Mouse (Mus musculus) liver, postnatal 0 days (tissue): ENCODE measurements around the gene Chd2.

Experiments used
- CTCF ChIP-seq: sonication (generic); IDR thresholded peaks from 2 replicates; pipeline ENCODE4 v1.5.1; 2016; ENCODE audit warnings: antibody characterized with exemption, low read depth
- EP300 ChIP-seq: IDR thresholded peaks from 2 replicates; pipeline ENCODE4 v1.6.1; 2016; ENCODE audit warnings: antibody characterized with exemption, low read depth, mild to moderate bottlenecking

GRCm38 (mm10) chr7:73402106-73402505 lies 139.5 kb downstream of the Chd2 start:
- no peak for TF ChIP-seq CTCF
- TF ChIP-seq EP300, result no peak
